22 mouse cellular contexts compared by ENCODE assay signal in the genomic region with DNA sequence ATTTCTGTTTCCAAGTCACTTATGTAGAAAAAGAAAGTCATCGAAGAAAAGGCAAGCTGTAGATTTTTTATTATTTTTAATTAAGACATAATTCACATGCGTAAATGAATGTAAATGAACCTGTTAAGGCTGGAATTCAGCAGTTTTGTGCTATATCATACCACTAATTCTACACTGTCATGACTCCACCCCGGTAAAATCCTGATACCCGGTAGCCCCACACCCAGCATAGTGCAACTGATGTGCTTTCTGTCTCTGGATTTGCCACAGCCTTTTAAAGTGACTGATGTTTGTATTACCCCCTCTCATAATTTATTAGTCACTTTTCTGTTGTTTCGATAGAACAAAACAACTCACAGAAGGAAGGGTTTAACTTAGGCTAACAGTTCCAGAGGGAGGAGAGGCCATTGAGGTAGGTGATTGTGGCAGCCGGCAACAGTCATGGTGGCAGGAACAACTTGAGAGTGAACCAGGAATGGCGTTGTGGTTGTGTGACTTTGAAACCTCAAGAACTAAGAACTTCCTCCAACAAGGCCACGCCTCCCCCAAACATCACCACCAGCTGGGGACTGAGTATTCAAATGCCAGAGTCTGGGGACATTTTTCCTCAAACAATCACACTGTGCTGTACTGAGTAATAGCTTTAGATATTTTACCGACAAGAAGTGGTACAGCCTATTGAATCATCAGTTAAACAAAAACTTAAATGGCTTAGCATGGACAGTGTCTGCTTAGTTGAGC.
DNase-seq lines count a peak whose midpoint lies in the region; ATAC-seq lines count a peak whose summit lies in the region.
"Had no signal": no experiment of that assay in that cellular context is flagged by ENCODE, and none has a peak within 500 bp of the region (broad histone marks: within the 10 kb centered on the region; RNA-seq: fewer than 3 reads in every experiment).

No protein-coding gene starts in this region.

- peaks cover 40% of the 10 kb centered on the region for H3K36me3 ChIP-seq in liver, embryonic 11.5 days (ENCODE audit: control insufficient read depth, insufficient read depth, low read length)
- no peaks in the 10 kb centered on the region for H3K36me3 ChIP-seq in splenic B cell, adult 2 months (ENCODE audit: control insufficient read depth, insufficient read depth, low read length, poor library complexity, severe bottlenecking)
- H3K36me3 ChIP-seq in midbrain, embryonic 10.5 days: peaks cover 100% of the 10 kb centered on the region

- no peaks in the 10 kb centered on the region for H3K27me3 ChIP-seq in liver, embryonic 11.5 days (replicated peaks; ENCODE audit: control insufficient read depth, insufficient read depth, low read length)
- no peaks in the 10 kb centered on the region for H3K27me3 ChIP-seq in splenic B cell, adult 2 months (ENCODE audit: control insufficient read depth, insufficient read depth, low read length, poor library complexity, severe bottlenecking)
- H3K27me3 ChIP-seq in midbrain, embryonic 10.5 days (ENCODE audit: low read depth, poor library complexity, severe bottlenecking): no peaks in the 10 kb centered on the region
- H3K27me3 ChIP-seq: hindbrain, embryonic 13.5 days; intestine, embryonic 15.5 days; limb, embryonic 12.5 days; lung, embryonic 15.5 days; neural tube, embryonic 13.5 days had no signal

- H3K4me1 ChIP-seq in liver, embryonic 11.5 days (replicated peaks; ENCODE audit: control insufficient read depth, insufficient read depth, low read length): peaks cover 7% of the 10 kb centered on the region
- H3K4me1 ChIP-seq in midbrain, embryonic 10.5 days: no peaks in the 10 kb centered on the region
- H3K4me1 ChIP-seq: embryonic facial prominence, embryonic 10.5 days; intestine, embryonic 15.5 days; limb, embryonic 12.5 days; lung, embryonic 15.5 days had no signal

- no peak overlapping the region for H3K4me3 ChIP-seq in liver, embryonic 11.5 days (ENCODE audit: low read depth, low read length)
- H3K4me3 ChIP-seq in midbrain, embryonic 10.5 days: no peak overlapping the region
- H3K4me3 ChIP-seq: embryonic facial prominence, embryonic 10.5 days; hindbrain, embryonic 13.5 days; intestine, embryonic 15.5 days; limb, embryonic 12.5 days; lung, embryonic 15.5 days; neural tube, embryonic 13.5 days had no signal

- DNase-seq in liver: peak; percentile 51
- DNase-seq in liver, embryonic 11.5 days (ENCODE audit: low spot score): no peak
- DNase-seq in c-Kit-negative CD71-positive TER-119-positive erythroid progenitor cells, embryonic 14.5 days (ENCODE audit: low read depth, low spot score): peak; percentile 29
- peak; percentile 5 for DNase-seq in induced T-regulatory cell, adult 2 months (ENCODE audit: low read depth)
- DNase-seq in splenic B cell, adult 2 months (ENCODE audit: low read depth, low spot score): peak; percentile 5
- no peak for DNase-seq in cerebellum, postnatal 4 days (ENCODE audit: low spot score in 2 of 2)
- DNase-seq in lung, postnatal 25 days (ENCODE audit: low spot score): no peak
- no peak for DNase-seq in midbrain, embryonic 10.5 days (ENCODE audit: low spot score)
- DNase-seq: adrenal gland, postnatal 36 days; cerebellum, adult 18-20 months; cerebellum, postnatal 25 days; heart, postnatal 10 days; midbrain, embryonic 14.5 days; spleen, adult 18-20 months had no signal

- H3K4me2 ChIP-seq in liver, embryonic 11.5 days: no peak overlapping the region
- H3K4me2 ChIP-seq: heart, embryonic 11.5 days; hindbrain, embryonic 13.5 days; intestine, embryonic 15.5 days; limb, embryonic 12.5 days; lung, embryonic 15.5 days; neural tube, embryonic 13.5 days had no signal

- no peak for ATAC-seq in liver, embryonic 11.5 days (replicated peaks; ENCODE audit: low FRiP score)
- ATAC-seq: forebrain, embryonic 16.5 days; intestine, embryonic 15.5 days had no signal

- no peak overlapping the region for H3K9ac ChIP-seq in liver, embryonic 11.5 days (ENCODE audit: low read depth, low read length)
- H3K9ac ChIP-seq: hindbrain, embryonic 13.5 days; intestine, embryonic 15.5 days; limb, embryonic 12.5 days; lung, embryonic 15.5 days; neural tube, embryonic 13.5 days had no signal

- 83% methylated on average over 9 of the region's 9 CpGs for WGBS in liver, embryonic 11.5 days
- 96% methylated on average over 9 of the region's 9 CpGs for WGBS in midbrain, embryonic 10.5 days

- H3K9me3 ChIP-seq in liver, embryonic 11.5 days (ENCODE audit: control insufficient read depth, low read length): no peaks in the 10 kb centered on the region
- H3K9me3 ChIP-seq in midbrain, embryonic 10.5 days (replicated peaks): no peaks in the 10 kb centered on the region
- H3K9me3 ChIP-seq: embryonic facial prominence, embryonic 10.5 days; hindbrain, embryonic 13.5 days; intestine, embryonic 15.5 days; limb, embryonic 12.5 days; lung, embryonic 15.5 days; neural tube, embryonic 13.5 days had no signal

- no peak overlapping the region for H3K27ac ChIP-seq in liver, embryonic 11.5 days (ENCODE audit: low read depth, low read length)
- H3K27ac ChIP-seq in midbrain, embryonic 10.5 days (replicated peaks): no peak overlapping the region
- H3K27ac ChIP-seq: embryonic facial prominence, embryonic 10.5 days; hindbrain, embryonic 13.5 days; intestine, embryonic 15.5 days; limb, embryonic 12.5 days; lung, embryonic 15.5 days; neural tube, embryonic 13.5 days had no signal

Comparison
In these comparisons a context has a peak if more than half of its experiments do, and no peak if none do; other contexts are left out.
1. DNase-seq: peak in liver (single experiment), c-Kit-negative CD71-positive TER-119-positive erythroid progenitor cells, embryonic 14.5 days (single experiment), induced T-regulatory cell, adult 2 months (single experiment) and splenic B cell, adult 2 months (single experiment); none in liver, embryonic 11.5 days (single experiment), cerebellum, postnatal 4 days (0 of 2), lung, postnatal 25 days (single experiment) and midbrain, embryonic 10.5 days (single experiment).